Mouse (Mus musculus): ENCODE measurements around the gene Pde7b. TPM values are rescaled to one million over a fixed set of nuclear protein-coding genes. Genes with fewer than 3 reads are reported as not detected.
A peak's percentile ranks its signal among the peaks of the same experiment; 100 is the strongest.

The Pde7b gene
- polyA plus RNA-seq, 1 experiment from 2014 or later, result 5.0 TPM

GRCm38 (mm10) chr10:20398224-20398623 lies 326.7 kb downstream of the Pde7b start:
- no peak overlapping the region; the same call in 1 of the 2 replicates for H3K4me3 ChIP-seq (ENCODE audit: low read depth, low read length)
- H3K36me3 ChIP-seq (ENCODE audit: insufficient read depth, low read length), result no peaks in the 10 kb centered on the region
- H3K4me2 ChIP-seq (replicated peaks; ENCODE audit: low read depth, low read length), result peak overlapping the region; percentile 22; the same call in 1 of the 2 replicates
- no peak for ATAC-seq
- no peaks in the 10 kb centered on the region for H3K9me3 ChIP-seq (ENCODE audit: low read length)
- peak; percentile 19 for DNase-seq (ENCODE audit: low spot score)
- H3K27me3 ChIP-seq (replicated peaks; ENCODE audit: insufficient read depth, low read length), result no peaks in the 10 kb centered on the region
- H3K9ac ChIP-seq (replicated peaks; ENCODE audit: low read depth), result no peak overlapping the region
- WGBS, result 49% methylated on average over 6 of the region's 6 CpGs
- TF ChIP-seq CTCF (IDR thresholded peaks at IDR 0.05), result no peak
- no peaks in the 10 kb centered on the region for H3K4me1 ChIP-seq (ENCODE audit: insufficient read depth, low read depth, low read length)
- H3K27ac ChIP-seq (ENCODE audit: low read length), result no peak overlapping the region

- DNase-seq (ENCODE audit: low spot score), result no peak
- no peaks in the 10 kb centered on the region for H3K36me3 ChIP-seq (ENCODE audit: insufficient read depth, low read length)
- H3K4me2 ChIP-seq (replicated peaks; ENCODE audit: low read depth, low read length), result no peak overlapping the region
- no peak for ATAC-seq
- no peaks in the 10 kb centered on the region for H3K9me3 ChIP-seq (ENCODE audit: low read length)
- no peak overlapping the region for H3K4me3 ChIP-seq (ENCODE audit: low read depth, low read length)
- no peak for TF ChIP-seq CTCF (IDR thresholded peaks at IDR 0.05)
- 89% methylated on average over 3 of the region's 3 CpGs for WGBS
- H3K9ac ChIP-seq (replicated peaks; ENCODE audit: low read depth), result no peak overlapping the region
- no peak overlapping the region for H3K27ac ChIP-seq (ENCODE audit: low read length)
- H3K4me1 ChIP-seq (ENCODE audit: insufficient read depth, low read depth, low read length), result no peaks in the 10 kb centered on the region
- no peaks in the 10 kb centered on the region for H3K27me3 ChIP-seq (replicated peaks; ENCODE audit: insufficient read depth, low read length)
These were observed 329.1 kb downstream of the Pde7b start for GRCm38 (mm10) chr10:20395778-20396177.

GRCm38 (mm10) chr10:20394815-20395214 lies 330.1 kb downstream of the Pde7b start:
- H3K4me1 ChIP-seq (ENCODE audit: insufficient read depth, low read depth, low read length), result no peaks in the 10 kb centered on the region
- DNase-seq (ENCODE audit: low spot score), result no peak
- H3K36me3 ChIP-seq (ENCODE audit: insufficient read depth, low read length), result no peaks in the 10 kb centered on the region
- H3K27me3 ChIP-seq (replicated peaks; ENCODE audit: insufficient read depth, low read length), result no peaks in the 10 kb centered on the region
- no peak overlapping the region for H3K4me3 ChIP-seq (ENCODE audit: low read depth, low read length)
- no peak for ATAC-seq
- H3K4me2 ChIP-seq (replicated peaks; ENCODE audit: low read depth, low read length), result no peak overlapping the region
- no peak for TF ChIP-seq CTCF (IDR thresholded peaks at IDR 0.05)
- no peak for TF ChIP-seq EP300 (IDR thresholded peaks at IDR 0.05)
- H3K27ac ChIP-seq (ENCODE audit: low read length), result no peak overlapping the region
- H3K9me3 ChIP-seq (ENCODE audit: low read length), result no peaks in the 10 kb centered on the region
- H3K9ac ChIP-seq (replicated peaks; ENCODE audit: low read depth), result no peak overlapping the region
- 47% methylated on average over 5 of the region's 5 CpGs for WGBS

- ATAC-seq (no peak), DNase-seq (ENCODE audit: low spot score) (no peak)
- Histone ChIP-seq H3K4me2 (replicated peaks; ENCODE audit: low read depth, low read length) (no peak overlapping the region), H3K27ac (ENCODE audit: low read length) (no peak overlapping the region), H3K4me3 (ENCODE audit: low read depth, low read length) (no peak overlapping the region), H3K27me3 (replicated peaks; ENCODE audit: insufficient read depth, low read length) (no peaks in the 10 kb centered on the region), H3K4me1 (ENCODE audit: insufficient read depth, low read depth, low read length) (no peaks in the 10 kb centered on the region), H3K9me3 (ENCODE audit: low read length) (no peaks in the 10 kb centered on the region), H3K36me3 (ENCODE audit: insufficient read depth, low read length) (no peaks in the 10 kb centered on the region), H3K9ac (replicated peaks; ENCODE audit: low read depth) (no peak overlapping the region)
- 44% methylated on average over 3 of the region's 3 CpGs for WGBS
- TF ChIP-seq CTCF (IDR thresholded peaks at IDR 0.05) (no peak), EP300 (IDR thresholded peaks at IDR 0.05) (no peak)
These were observed 334.3 kb downstream of the Pde7b start for GRCm38 (mm10) chr10:20390568-20390967.

GRCm38 (mm10) chr10:20382807-20383419 lies 342.0 kb downstream of the Pde7b start:
- Histone ChIP-seq H3K36me3 (ENCODE audit: insufficient read depth, low read length) (no peaks in the 10 kb centered on the region), H3K27me3 (replicated peaks; ENCODE audit: insufficient read depth, low read length) (no peaks in the 10 kb centered on the region), H3K4me1 (ENCODE audit: insufficient read depth, low read depth, low read length) (no peaks in the 10 kb centered on the region), H3K4me2 (replicated peaks; ENCODE audit: low read depth, low read length) (no peak overlapping the region), H3K9ac (replicated peaks; ENCODE audit: low read depth) (no peak overlapping the region), H3K9me3 (ENCODE audit: low read length) (no peaks in the 10 kb centered on the region), H3K27ac (ENCODE audit: low read length) (no peak overlapping the region), H3K4me3 (ENCODE audit: low read depth, low read length) (no peak overlapping the region)
- TF ChIP-seq EP300 (IDR thresholded peaks at IDR 0.05) (no peak), CTCF (IDR thresholded peaks at IDR 0.05) (no peak)
- 75% methylated on average over 6 of the region's 6 CpGs for WGBS
- ATAC-seq (no peak), DNase-seq (ENCODE audit: low spot score) (peak; percentile 22)

GRCm38 (mm10) chr10:20381352-20381751 lies 343.5 kb downstream of the Pde7b start:
- ATAC-seq (no peak), DNase-seq (ENCODE audit: low spot score) (no peak)
- Histone ChIP-seq H3K27ac (ENCODE audit: low read length) (no peak overlapping the region), H3K36me3 (ENCODE audit: insufficient read depth, low read length) (no peaks in the 10 kb centered on the region), H3K4me3 (ENCODE audit: low read depth, low read length) (no peak overlapping the region), H3K27me3 (replicated peaks; ENCODE audit: insufficient read depth, low read length) (no peaks in the 10 kb centered on the region), H3K4me1 (ENCODE audit: insufficient read depth, low read depth, low read length) (no peaks in the 10 kb centered on the region), H3K4me2 (replicated peaks; ENCODE audit: low read depth, low read length) (no peak overlapping the region), H3K9me3 (ENCODE audit: low read length) (no peaks in the 10 kb centered on the region), H3K9ac (replicated peaks; ENCODE audit: low read depth) (no peak overlapping the region)
- WGBS, result 70% methylated on average over 3 of the region's 3 CpGs
- TF ChIP-seq EP300 (IDR thresholded peaks at IDR 0.05) (no peak), CTCF (IDR thresholded peaks at IDR 0.05) (no peak)

- TF ChIP-seq CTCF (IDR thresholded peaks at IDR 0.05) (no peak), EP300 (IDR thresholded peaks at IDR 0.05) (no peak)
- Histone ChIP-seq H3K4me3 (ENCODE audit: low read depth, low read length) (no peak overlapping the region), H3K4me1 (ENCODE audit: insufficient read depth, low read depth, low read length) (no peaks in the 10 kb centered on the region), H3K4me2 (replicated peaks; ENCODE audit: low read depth, low read length) (no peak overlapping the region), H3K9me3 (ENCODE audit: low read length) (no peaks in the 10 kb centered on the region), H3K27me3 (replicated peaks; ENCODE audit: insufficient read depth, low read length) (no peaks in the 10 kb centered on the region), H3K9ac (replicated peaks; ENCODE audit: low read depth) (no peak overlapping the region), H3K36me3 (ENCODE audit: insufficient read depth, low read length) (no peaks in the 10 kb centered on the region), H3K27ac (ENCODE audit: low read length) (no peak overlapping the region)
- ATAC-seq (no peak), DNase-seq (ENCODE audit: low spot score) (no peak)
- 74% methylated on average over 3 of the region's 3 CpGs for WGBS
These were observed 344.1 kb downstream of the Pde7b start for GRCm38 (mm10) chr10:20380798-20381197.
